In the genomic region with DNA sequence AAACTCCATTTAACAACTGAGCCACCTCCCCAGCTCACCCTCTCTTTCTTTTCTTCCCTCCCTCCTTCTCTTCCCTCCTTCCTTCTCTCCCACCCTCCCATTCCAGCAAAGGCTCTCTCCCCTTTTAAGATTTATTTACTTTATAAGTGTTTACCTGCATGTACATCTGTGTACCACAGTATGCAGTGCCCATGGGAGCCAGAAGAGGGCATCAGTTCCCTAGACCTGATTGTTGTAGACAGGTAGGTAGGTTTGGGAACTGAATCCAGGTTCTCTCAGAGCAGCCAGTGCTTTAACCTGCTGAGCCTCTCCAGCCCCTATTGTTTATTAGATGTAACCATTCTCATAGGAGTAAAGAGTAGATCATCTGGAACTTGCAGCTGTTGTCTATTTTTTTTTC, we compare ENCODE assay signal across 10 mouse cellular contexts. TPM values are rescaled to one million over a fixed set of nuclear protein-coding genes. Genes with fewer than 3 reads are reported as not detected.
DNase-seq lines count a peak whose midpoint lies in the region; ATAC-seq and TF ChIP-seq lines count a peak whose summit lies in the region.
"Had no signal": no experiment of that assay in that cellular context is flagged by ENCODE, and none has a peak within 500 bp of the region (broad histone marks: within the 10 kb centered on the region; RNA-seq: fewer than 3 reads in every experiment).

No protein-coding gene starts in this region.

- H3K27me3 ChIP-seq in intestine, postnatal 0 days (replicated peaks; ENCODE audit: control insufficient read depth, insufficient read depth, low read length): no peaks in the 10 kb centered on the region
- no peaks in the 10 kb centered on the region for H3K27me3 ChIP-seq in intestine, embryonic 15.5 days (replicated peaks)
- H3K27me3 ChIP-seq in hindbrain, embryonic 14.5 days (ENCODE audit: control insufficient read depth, insufficient read depth, low read length): no peaks in the 10 kb centered on the region
- H3K27me3 ChIP-seq: embryonic facial prominence, embryonic 13.5 days; limb, embryonic 13.5 days; midbrain, embryonic 13.5 days had no signal

- no peak overlapping the region for H3K4me2 ChIP-seq in intestine, postnatal 0 days (replicated peaks; ENCODE audit: low read depth)
- no peak overlapping the region for H3K4me2 ChIP-seq in intestine, embryonic 15.5 days (replicated peaks)
- H3K4me2 ChIP-seq in hindbrain, embryonic 14.5 days (replicated peaks): no peak overlapping the region
- H3K4me2 ChIP-seq: embryonic facial prominence, embryonic 13.5 days; limb, embryonic 13.5 days; midbrain, embryonic 13.5 days had no signal

- H3K27ac ChIP-seq in intestine, postnatal 0 days (ENCODE audit: low read depth, low read length): no peak overlapping the region
- H3K27ac ChIP-seq in intestine, embryonic 15.5 days: no peak overlapping the region
- H3K27ac ChIP-seq in hindbrain, embryonic 14.5 days: no peak overlapping the region
- H3K27ac ChIP-seq: embryonic facial prominence, embryonic 13.5 days; limb, embryonic 13.5 days; midbrain, embryonic 13.5 days had no signal

- H3K9ac ChIP-seq in intestine, postnatal 0 days (ENCODE audit: low read depth, low read length): no peak overlapping the region
- H3K9ac ChIP-seq in intestine, embryonic 15.5 days: no peak overlapping the region
- no peak overlapping the region for H3K9ac ChIP-seq in hindbrain, embryonic 14.5 days
- H3K9ac ChIP-seq: embryonic facial prominence, embryonic 13.5 days; limb, embryonic 13.5 days; midbrain, embryonic 13.5 days had no signal

- no peak for TF ChIP-seq POLR2A in brain, embryonic 14.5 days (IDR thresholded peaks at IDR 0.05; ENCODE audit: borderline replicate concordance, extremely low read depth, insufficient read depth, insufficient read length, poor library complexity, severe bottlenecking)

- ATAC-seq in intestine, postnatal 0 days: no peak
- ATAC-seq in intestine, embryonic 15.5 days: no peak
- no peak for ATAC-seq in hindbrain, embryonic 14.5 days (ENCODE audit: low FRiP score)
- ATAC-seq: midbrain, embryonic 13.5 days had no signal

- no peaks in the 10 kb centered on the region for H3K4me1 ChIP-seq in intestine, postnatal 0 days (replicated peaks; ENCODE audit: control insufficient read depth, insufficient read depth, low read length)
- peaks cover 7% of the 10 kb centered on the region; the same call in 1 of the 2 replicates for H3K4me1 ChIP-seq in intestine, embryonic 15.5 days (replicated peaks)
- peaks cover 9% of the 10 kb centered on the region for H3K4me1 ChIP-seq in hindbrain, embryonic 14.5 days (replicated peaks; ENCODE audit: control insufficient read depth, insufficient read depth, low read length)

- no peaks in the 10 kb centered on the region for H3K36me3 ChIP-seq in intestine, postnatal 0 days (ENCODE audit: control insufficient read depth, insufficient read depth)
- H3K36me3 ChIP-seq in intestine, embryonic 15.5 days: no peaks in the 10 kb centered on the region
- no peaks in the 10 kb centered on the region for H3K36me3 ChIP-seq in hindbrain, embryonic 14.5 days (replicated peaks; ENCODE audit: control insufficient read depth, insufficient read depth)
- H3K36me3 ChIP-seq: embryonic facial prominence, embryonic 13.5 days; limb, embryonic 13.5 days; midbrain, embryonic 13.5 days had no signal

- peak; percentile 26 for DNase-seq in right cerebral cortex, postnatal 4 days
- no peak for DNase-seq in right cerebral cortex, postnatal 10 days (ENCODE audit: low spot score in 2 of 2)
- DNase-seq in brain, embryonic 14.5 days (ENCODE audit: low read depth): no peak
- peak; percentile 58 for DNase-seq in thymus, postnatal 4 days
- DNase-seq in hindbrain, embryonic 14.5 days (ENCODE audit: low spot score): no peak

- no peak overlapping the region for H3K4me3 ChIP-seq in intestine, postnatal 0 days (ENCODE audit: low read depth, low read length)
- no peak overlapping the region for H3K4me3 ChIP-seq in intestine, embryonic 15.5 days (replicated peaks)
- no peak overlapping the region for H3K4me3 ChIP-seq in hindbrain, embryonic 14.5 days (replicated peaks; ENCODE audit: low read length)
- H3K4me3 ChIP-seq: embryonic facial prominence, embryonic 13.5 days; limb, embryonic 13.5 days; midbrain, embryonic 13.5 days had no signal

- no peaks in the 10 kb centered on the region for H3K9me3 ChIP-seq in intestine, postnatal 0 days (ENCODE audit: control insufficient read depth)
- no peaks in the 10 kb centered on the region for H3K9me3 ChIP-seq in intestine, embryonic 15.5 days
- H3K9me3 ChIP-seq in hindbrain, embryonic 14.5 days (ENCODE audit: control insufficient read depth, low read length): no peaks in the 10 kb centered on the region
- H3K9me3 ChIP-seq: embryonic facial prominence, embryonic 13.5 days; limb, embryonic 13.5 days; midbrain, embryonic 13.5 days had no signal

- TF ChIP-seq CTCF in intestine, postnatal 0 days (IDR thresholded peaks at IDR 0.05; ENCODE audit: low read depth): peak; percentile 58
- peak; percentile 17; the same call in 1 of the 2 replicates for TF ChIP-seq CTCF in brain, embryonic 14.5 days (IDR thresholded peaks at IDR 0.05; ENCODE audit: borderline replicate concordance, extremely low read depth, insufficient read depth, insufficient read length)

RNA-seq across cellular contexts. Expression of a gene that starts 14.4 kb away (rescaled TPM):
- 2.6 and 3.1 TPM in 2 replicates for polyA plus RNA-seq in intestine, postnatal 0 days (2015; fragmentation: Nextera tagmentation; extraction: Ambion mirVana)
- 5.5 and 6.9 TPM in 2 replicates for polyA plus RNA-seq in intestine, embryonic 15.5 days (2015; fragmentation: Nextera tagmentation; extraction: Ambion mirVana)
- 17.3 and 18.4 TPM in 2 replicates for polyA plus RNA-seq in brain, embryonic 14.5 days (2012; rRNA removed)
- polyA plus RNA-seq in hindbrain, embryonic 14.5 days (2014; fragmentation: Nextera tagmentation; extraction: Ambion mirVana): 7.2 and 7.3 TPM in 2 replicates

RNA-seq across cellular contexts. Expression of a gene that starts 14.5 kb away (rescaled TPM):
- 6.8 and 8.0 TPM in 2 replicates for polyA plus RNA-seq in intestine, postnatal 0 days (2015; fragmentation: Nextera tagmentation; extraction: Ambion mirVana)
- polyA plus RNA-seq in intestine, embryonic 15.5 days (2015; fragmentation: Nextera tagmentation; extraction: Ambion mirVana): 19.3 and 20.4 TPM in 2 replicates
- 53.6 and 67.0 TPM in 2 replicates for polyA plus RNA-seq in brain, embryonic 14.5 days (2012; rRNA removed)
- 33.7 and 34.8 TPM in 2 replicates for polyA plus RNA-seq in hindbrain, embryonic 14.5 days (2014; fragmentation: Nextera tagmentation; extraction: Ambion mirVana)

Comparison
In these comparisons a context has a peak if more than half of its experiments do, and no peak if none do; other contexts are left out.
1. DNase-seq: peak in right cerebral cortex, postnatal 4 days (single experiment) and thymus, postnatal 4 days (single experiment); none in right cerebral cortex, postnatal 10 days (0 of 2), brain, embryonic 14.5 days (single experiment) and hindbrain, embryonic 14.5 days (single experiment).